Mouse (Mus musculus) NIH3T3 (cell line): ENCODE measurements around the gene Mettl7b.

ENCODE experiments used
- DNase-seq: peaks from one replicate; pipeline ENCODE4 v3.0.0-alpha.2; 2012; ENCODE audit warnings: low read depth

Mettl7b gene

DNA sequence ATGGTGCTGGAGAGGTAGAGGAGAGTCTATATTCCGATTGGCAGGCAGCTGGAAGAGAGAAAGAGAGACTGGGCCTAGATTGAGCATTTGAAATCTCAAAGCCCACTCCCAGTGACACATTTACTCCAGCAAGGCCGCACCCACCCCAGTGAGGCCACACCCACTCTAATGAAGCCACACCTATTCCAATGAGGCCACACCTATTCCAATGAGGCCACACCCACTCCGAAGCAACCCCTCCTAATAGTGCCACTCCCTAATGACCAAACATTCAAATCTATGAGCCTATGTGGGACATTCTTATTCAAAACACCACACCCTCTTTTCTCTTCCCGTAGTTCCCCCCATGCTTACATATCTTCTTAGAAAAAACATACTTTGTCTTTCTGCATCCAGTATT, 13.3 kb downstream of the Mettl7b start:
- no peak for DNase-seq

DNA sequence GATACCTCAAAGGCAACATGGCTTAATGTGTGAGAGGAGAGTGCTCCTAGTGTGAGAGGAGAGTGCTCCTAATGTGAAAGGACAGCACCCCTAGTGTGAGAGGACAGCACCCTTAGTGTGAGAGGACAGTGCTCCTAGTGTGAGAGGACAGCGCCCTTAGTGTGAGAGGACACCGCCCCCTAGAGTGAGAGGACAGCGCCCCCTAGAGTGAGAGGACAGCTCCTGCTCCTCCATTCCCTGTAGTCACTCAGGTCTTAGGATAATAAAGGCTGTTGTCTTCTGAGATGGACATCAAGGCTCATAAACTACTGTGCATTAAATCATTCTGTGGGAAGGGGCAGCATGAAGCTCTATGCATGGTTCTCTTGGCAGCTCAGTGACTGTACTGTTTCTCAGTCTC, 15.1 kb downstream of the Mettl7b start:
- DNase-seq = peak; percentile 64

GRCm38 (mm10) chr10:128940475-128941061, 20.2 kb downstream of the Mettl7b start:
- no peak for DNase-seq

DNA sequence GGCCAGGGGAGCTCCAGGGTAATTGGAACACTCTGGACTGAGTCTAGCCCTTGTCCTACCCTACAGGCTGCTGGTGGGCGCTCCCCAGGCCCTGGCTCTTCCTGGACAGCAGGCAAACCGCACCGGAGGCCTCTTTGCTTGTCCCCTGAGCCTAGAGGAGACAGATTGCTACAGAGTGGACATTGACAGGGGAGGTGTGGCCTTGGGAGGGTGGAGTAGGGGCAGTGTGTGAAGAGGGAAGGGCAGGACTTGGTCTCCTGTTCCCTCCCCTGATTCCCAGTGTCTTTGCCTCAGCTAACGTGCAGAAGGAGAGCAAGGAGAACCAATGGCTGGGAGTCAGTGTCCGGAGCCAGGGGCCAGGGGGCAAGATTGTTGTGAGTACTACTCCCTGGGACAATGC, 21.8 kb downstream of the Mettl7b start:
- no peak for DNase-seq

DNA sequence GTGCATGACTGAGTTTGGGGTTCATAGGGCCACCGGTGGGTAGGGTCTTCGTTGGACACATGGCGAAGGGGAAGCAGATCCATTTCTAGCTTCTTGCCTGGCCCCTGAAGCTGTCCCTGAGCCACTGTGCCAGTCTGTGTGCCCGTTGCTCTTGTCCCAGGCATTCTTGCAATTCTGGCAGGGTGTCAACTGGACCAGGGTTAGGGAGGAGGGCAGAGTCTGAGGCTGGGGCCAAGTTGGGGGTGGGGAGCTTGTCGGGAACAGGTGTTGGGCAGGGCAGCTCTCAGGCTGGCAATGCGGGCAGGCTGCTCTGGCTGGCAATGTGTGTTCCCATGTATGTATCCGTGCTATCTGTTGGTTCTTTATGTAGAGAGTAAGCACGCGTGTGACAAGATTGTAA, 22.3 kb downstream of the Mettl7b start:
- no peak for DNase-seq

GRCm38 (mm10) chr10:128937756-128938390, 22.9 kb downstream of the Mettl7b start:
- DNase-seq = no peak

GRCm38 (mm10) chr10:128935826-128936440, 24.9 kb downstream of the Mettl7b start:
- no peak for DNase-seq

DNA sequence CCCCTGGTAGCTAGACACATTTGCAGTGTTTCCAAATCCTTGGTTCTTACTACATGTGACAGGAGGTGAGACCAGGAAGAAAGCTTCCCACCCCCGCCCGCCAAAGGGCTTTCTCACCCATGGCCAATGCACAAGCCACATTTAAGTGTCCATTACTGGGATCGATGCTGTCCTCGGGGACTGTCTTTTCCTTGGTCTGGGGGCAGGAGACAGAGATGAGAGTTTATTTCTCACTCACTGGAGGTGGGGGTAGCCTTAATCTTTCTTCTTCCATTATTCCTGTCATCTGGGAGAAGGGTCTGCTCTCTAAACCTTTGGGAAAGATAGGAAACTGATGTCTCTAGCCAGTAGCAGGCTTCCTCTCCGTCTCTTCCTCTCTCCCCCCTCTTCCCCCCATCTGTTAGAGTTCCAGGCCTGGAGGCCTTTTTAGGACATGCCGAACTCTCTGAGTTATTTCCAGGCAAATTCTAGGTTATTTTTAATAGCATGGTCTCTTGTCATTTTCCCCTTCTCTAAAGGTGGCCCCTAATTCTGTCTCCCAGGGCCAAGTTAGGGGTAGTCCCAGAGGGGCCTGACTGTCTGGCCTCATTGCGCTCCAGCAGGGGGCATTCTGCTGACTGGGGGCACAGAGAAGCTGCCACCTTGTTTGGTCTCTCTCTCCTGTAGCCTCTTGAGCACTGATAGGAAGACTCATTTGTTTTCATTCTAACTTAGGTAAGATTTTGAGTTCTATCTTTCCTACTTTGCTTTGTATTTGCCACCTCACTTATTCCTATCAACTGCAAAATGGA, 25.6 kb downstream of the Mettl7b start:
- DNase-seq = no peak

DNA sequence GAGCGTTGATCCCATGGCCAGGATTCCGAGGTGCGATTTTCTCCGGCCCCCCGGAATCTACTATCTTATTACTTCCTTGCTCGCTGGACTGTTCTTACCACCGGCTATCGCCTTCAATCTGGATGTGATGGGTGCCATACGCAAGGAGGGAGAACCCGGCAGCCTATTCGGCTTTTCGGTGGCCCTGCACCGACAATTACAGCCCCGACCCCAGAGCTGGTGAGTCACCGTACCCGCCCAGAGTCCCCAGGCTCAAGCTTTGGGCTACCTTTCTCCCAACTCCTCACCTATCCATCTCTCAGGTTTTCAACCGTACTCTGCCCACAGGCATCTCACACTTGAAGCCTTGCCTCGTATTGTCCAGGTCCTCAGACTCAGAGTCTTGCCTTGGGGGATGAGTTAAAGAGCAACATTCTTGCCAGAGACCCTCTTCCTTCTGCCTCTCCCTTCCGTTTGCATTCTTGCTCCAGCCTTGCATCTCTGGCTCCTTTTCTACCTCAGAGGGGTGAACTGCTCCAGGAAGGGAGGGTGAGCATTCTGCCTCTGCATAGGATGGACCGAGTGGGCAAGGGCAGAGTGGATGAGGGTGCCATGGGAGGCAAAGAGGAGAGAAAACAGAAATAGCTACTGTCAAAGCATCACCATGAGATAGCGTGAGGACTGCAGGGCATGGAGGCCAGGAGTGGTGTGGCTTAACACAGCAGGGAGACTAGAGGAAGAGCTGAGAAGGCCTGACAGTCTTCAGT, 26.6 kb downstream of the Mettl7b start:
- no peak for DNase-seq

DNA sequence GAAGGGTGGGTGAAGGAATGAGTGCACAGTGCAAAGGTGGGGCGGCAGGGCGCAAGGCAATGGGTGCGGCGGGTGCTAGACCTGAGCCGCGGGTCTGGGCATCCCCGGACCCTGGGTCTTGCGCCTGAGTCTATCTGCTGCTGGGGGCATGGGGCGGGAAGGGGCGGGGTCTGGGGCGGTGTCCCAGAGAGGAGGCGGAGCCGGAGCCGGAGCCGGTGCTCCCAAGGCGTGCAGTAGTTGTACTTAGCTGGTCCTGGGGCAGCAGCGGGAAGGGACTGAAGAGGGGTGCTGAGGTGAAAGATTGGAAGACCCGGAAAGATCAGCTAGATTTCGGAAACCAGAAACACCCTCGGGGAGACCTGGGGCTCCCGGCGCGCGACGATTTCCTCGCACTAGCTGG, 27.2 kb downstream of the Mettl7b start, which contains the start of gene Itga7:
TSS of gene Itga7 (plus strand) at position 245 of the 400 bp plus-strand sequence.
- peak; percentile 57 for DNase-seq

DNA sequence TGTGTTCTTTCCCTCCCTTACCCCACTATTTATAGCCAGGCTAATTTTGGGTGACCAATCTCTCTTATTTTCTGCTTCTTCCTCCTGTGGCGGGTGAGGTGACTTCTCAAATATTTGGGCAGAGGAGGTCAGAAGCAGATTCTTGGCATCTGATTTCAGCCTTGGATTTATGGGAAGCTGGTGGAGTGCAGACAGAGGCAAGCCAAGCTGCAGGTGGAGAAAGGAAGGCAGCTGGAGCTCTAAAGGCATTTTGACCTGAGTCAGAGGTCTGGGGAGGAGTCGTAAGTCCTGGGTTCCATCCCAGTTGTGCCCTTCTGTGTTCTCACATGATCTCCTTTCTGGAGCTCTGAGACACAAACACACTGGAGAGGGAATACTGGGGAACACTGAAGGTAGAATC, 29.3 kb downstream of the Mettl7b start:
- peak; percentile 58 for DNase-seq

- DNase-seq = no peak
Measured at GRCm38 (mm10) chr10:128929638-128930378, 31.0 kb downstream of the Mettl7b start.

- DNase-seq = peak; percentile 56
Measured at GRCm38 (mm10) chr10:128928356-128928755, 32.4 kb downstream of the Mettl7b start.

GRCm38 (mm10) chr10:128923935-128924334, 36.9 kb downstream of the Mettl7b start, which contains the start of gene Bloc1s1:
Bloc1s1 (minus strand) TSS chr10:128924035.
- DNase-seq = no peak

GRCm38 (mm10) chr10:128923013-128923691, 37.6 kb downstream of the Mettl7b start:
- DNase-seq = peak; percentile 100

DNA sequence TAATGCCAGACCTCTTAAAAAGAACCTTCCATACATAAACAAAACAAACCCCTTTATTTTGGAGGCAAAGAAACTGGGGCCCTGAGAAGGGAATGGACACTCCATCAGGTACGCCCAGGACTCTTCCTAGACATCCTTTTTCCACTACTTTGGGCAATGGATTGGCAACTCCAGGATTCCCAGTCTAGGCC, 38.1 kb downstream of the Mettl7b start, which contains the start of gene Rdh5:
TSS of gene Rdh5 (minus strand) at position 67 of the 191 bp plus-strand sequence.
- no peak for DNase-seq

DNA sequence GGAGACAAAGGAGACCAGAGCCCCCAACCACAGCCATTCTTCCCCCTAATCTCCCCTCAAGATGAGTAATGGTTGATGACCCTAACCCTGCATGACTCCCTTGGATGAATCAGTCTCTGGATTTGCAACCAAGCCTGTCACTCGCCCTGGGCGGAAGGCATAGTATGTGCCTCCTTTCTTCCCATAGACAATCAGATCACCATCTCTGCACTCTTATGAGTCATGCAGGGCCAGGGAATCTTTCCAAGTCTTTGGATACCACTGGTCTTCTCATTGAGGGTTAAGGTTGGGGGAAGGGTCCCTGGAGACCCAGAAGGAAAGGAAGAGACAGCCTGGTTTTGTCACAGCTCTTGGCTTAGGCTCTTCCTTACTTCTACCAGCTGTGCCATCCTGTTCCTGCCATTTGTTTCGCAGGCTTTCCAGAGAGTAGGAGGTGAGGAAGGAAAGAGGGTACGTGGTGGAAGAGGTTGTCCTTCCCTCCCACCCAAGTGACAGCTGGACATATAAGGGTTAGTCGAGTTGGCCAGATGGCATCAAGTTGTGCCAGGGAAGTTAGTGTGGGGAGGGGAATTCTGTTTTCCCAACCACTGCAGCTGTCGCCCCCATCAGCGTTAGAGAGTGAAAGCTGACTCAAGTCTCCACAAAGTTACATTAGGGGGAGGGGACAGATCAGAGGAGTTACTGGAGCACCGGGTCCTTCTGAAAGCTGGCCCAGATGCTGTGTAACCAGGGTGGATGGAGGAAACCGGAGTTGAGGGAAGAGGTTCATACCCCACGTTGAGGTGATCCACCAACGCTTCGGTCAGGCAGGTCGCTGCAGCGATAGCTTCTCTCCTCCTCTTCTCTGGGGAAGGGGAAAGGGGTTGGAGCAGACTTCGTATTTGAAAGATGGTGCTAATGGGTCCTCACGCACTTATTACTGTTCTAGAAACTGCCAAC, 38.6 kb downstream of the Mettl7b start:
- DNase-seq = peak; percentile 87

DNA sequence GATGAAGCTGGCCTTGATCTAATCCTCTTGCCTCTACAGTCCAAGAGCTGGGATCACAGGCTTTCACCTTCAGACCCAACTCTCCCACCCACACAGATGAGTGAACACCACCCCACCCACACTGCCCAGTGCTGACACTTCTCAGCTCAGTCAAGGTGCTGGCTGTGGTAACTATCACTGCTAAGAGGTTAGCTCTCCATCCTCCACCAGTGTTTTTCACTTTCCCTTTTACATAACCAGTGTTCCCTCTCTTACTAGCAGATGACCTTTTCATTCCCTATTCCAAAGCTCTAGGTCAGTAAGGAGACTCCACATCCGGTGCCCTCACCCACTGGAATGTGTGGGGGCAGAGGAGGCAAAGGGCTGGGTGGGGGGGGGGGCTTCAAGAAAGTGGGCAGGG, 39.5 kb downstream of the Mettl7b start:
- DNase-seq = peak; percentile 32

DNA sequence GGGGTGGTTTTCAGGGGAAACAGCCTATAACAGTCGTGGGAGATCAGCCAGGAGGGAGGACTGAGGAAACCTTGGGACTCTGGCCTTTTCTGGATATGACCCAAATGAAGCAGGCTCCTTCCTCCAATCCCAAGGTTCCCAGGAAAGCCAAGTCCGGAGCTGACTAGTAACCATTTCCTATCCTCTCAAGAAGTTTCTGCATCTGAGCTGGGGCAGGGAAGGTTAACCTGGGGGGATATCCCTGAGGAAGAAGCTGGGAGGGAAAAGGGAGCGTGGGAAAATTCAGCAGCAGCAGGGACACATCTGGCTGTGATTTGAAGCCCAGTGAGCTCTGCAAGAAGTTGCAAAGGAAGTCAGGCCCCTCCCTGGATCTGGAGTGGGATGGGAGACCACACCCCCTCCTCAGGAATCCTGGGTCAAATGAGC, 40.0 kb downstream of the Mettl7b start:
- peak; percentile 72 for DNase-seq

DNA sequence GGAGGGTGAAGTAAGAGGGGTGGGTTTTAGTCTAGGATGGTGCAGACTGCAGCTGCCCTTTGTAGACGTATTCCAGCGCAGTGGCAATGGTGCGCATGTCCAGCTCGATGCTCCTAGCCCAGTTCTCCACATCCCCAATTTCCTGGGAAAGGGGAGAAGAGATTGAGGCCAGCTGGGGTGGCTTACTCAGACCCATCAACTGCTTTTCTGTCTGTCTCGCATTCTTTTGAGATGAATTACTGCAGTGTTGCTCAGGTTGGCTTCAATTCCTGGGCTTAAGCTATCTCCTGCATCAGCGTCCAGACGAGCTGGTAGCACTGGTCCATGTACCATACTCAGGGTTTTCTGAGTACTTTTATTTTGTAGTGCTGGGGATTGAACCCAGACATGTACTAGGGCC, 40.8 kb downstream of the Mettl7b start:
- DNase-seq = peak; percentile 62
